Mouse (Mus musculus) kidney, embryonic 15.5 days (tissue): Measurements from ENCODE around the gene Car1. TPM values are rescaled to one million over a fixed set of nuclear protein-coding genes. Genes with fewer than 3 reads are reported as not detected.
"Not testable (repeated sequence)": the region's sequence is repeated elsewhere in the genome, so short reads cannot be mapped to it uniquely, and the experiment has no call there.

Source experiments
- ATAC-seq: fragments of 200-750 bp; cut with Nextera tagmentation; replicated peaks from 2 replicates; pipeline ENCODE4 v1.8.0; 2017; ENCODE audit warnings: moderate TSS enrichment; ENCODE audit not compliant: low FRiP score
- H3K27ac ChIP-seq: fragments of 300-500 bp; sonication (generic); 2 replicates; pipeline ENCODE4 v1.5.1; 2015; ENCODE audit warnings: mild to moderate bottlenecking, inconsistent platforms
- H3K27me3 ChIP-seq: fragments of 300-500 bp; sonication (generic); 2 replicates; pipeline ENCODE4 v1.6.1; 2015; ENCODE audit warnings: inconsistent platforms
- H3K36me3 ChIP-seq: fragments of 300-500 bp; sonication (generic); 2 replicates; pipeline ENCODE4 v1.6.1; 2015; ENCODE audit warnings: inconsistent platforms
- H3K4me1 ChIP-seq: fragments of 300-500 bp; sonication (generic); 2 replicates; pipeline ENCODE4 v1.6.1; 2015; ENCODE audit warnings: inconsistent platforms
- H3K4me2 ChIP-seq: fragments of 300-500 bp; sonication (generic); 2 replicates; pipeline ENCODE4 v1.6.1; 2015; ENCODE audit warnings: moderate library complexity, mild to moderate bottlenecking, inconsistent platforms
- H3K4me3 ChIP-seq: fragments of 300-500 bp; sonication (generic); replicated peaks from 2 replicates; pipeline ENCODE4 v1.5.1; 2015; ENCODE audit warnings: mild to moderate bottlenecking, inconsistent platforms
- H3K9ac ChIP-seq: fragments of 300-500 bp; sonication (generic); 2 replicates; pipeline ENCODE4 v1.6.1; 2015; ENCODE audit warnings: mild to moderate bottlenecking, inconsistent platforms
- H3K9me3 ChIP-seq: fragments of 300-500 bp; sonication (generic); replicated peaks from 2 replicates; pipeline ENCODE4 v1.6.1; 2016; ENCODE audit warnings: inconsistent platforms
- WGBS: fragments of 180-500 bp; shearing (Covaris S2); methylation state at CpG from one replicate; pipeline ENCODE4 v1.1.7; 2015; ENCODE audit warnings: mixed read lengths; 5-methylcytosine and 5-hydroxymethylcytosine counted together
- polyA plus RNA-seq: library from polyadenylated mRNA; unstranded; fragments of >200 nt; fragmentation: Nextera tagmentation; extraction: Ambion mirVana; gene quantifications from 2 replicates; pipeline ENCODE4 v1.2.1, GENCODE M21; 2015

The Car1 gene
- polyA plus RNA-seq: 0.17 and 0.18 TPM in 2 replicates

DNA sequence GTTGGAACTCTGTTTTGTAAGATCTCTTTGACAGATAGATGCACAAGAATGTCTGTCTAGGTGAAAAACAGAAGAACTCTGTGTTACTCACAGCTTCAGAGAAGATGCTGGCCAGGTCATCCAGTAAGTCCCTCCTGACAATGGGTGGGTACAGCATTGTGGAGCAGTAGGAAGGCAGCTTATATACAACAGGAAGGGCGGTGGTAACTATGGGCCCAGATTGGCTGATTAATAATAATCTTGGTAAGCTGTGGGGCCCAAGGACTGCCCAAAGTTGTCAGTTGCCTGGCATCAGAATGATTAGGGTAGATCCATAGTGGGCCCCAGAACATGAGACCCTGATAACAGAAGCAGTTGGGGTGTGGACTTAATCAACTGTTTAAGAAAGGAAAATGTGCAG is at the start of gene Car1:
Gene Car1 (minus strand): TSS at position 158 of the 400 bp plus-strand sequence.
- no peak within 1 kb of the TSS for H3K4me2 ChIP-seq
- H3K27ac ChIP-seq: no peak within 1 kb of the TSS
- H3K4me1 ChIP-seq: no peaks in the 10 kb centered on the region
- ATAC-seq: no peak
- H3K27me3 ChIP-seq: no peaks in the 10 kb centered on the region
- no peaks in the 10 kb centered on the region for H3K36me3 ChIP-seq
- 84% methylated on average over 1 of the region's 1 CpGs for WGBS
- no peak within 1 kb of the TSS for H3K9ac ChIP-seq
- H3K9me3 ChIP-seq: no peaks in the 10 kb centered on the region
- no peak within 1 kb of the TSS for H3K4me3 ChIP-seq

- Histone ChIP-seq H3K27me3 (peaks cover 4% of the 10 kb centered on the region; the same call in 1 of the 2 replicates), H3K4me2 (no peak overlapping the region), H3K27ac (no peak overlapping the region), H3K9me3 (no peaks in the 10 kb centered on the region), H3K4me3 (no peak overlapping the region), H3K36me3 (no peaks in the 10 kb centered on the region), H3K4me1 (peaks cover 5% of the 10 kb centered on the region), H3K9ac (no peak overlapping the region)
- WGBS: 72% methylated on average over 3 of the region's 3 CpGs
- no peak for ATAC-seq
Measured at GRCm38 (mm10) chr3:14857874-14858273, 49.7 kb upstream of the Car1 start.

DNA sequence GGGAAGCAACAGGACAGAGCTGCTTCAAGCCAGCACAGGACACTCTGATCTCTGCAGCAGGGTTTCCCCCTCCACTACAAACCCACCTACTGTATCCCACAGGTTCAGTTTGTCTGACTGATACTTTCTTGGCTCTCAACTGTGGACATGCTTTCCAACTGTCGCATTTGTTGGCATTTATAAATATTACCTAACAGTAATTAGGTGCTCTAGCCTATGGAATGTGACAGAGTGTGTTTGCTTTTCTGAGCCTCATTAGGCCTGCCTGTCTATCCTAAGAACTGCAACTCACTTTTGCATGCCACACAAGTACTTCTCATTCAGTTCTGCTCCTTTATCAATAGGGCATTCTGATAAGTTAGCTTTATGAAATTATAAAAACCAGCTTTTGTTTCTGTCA is 46.3 kb upstream of the Car1 start:
- Histone ChIP-seq H3K27me3 (no peaks in the 10 kb centered on the region), H3K4me3 (no peak overlapping the region), H3K9ac (no peak overlapping the region), H3K9me3 (no peaks in the 10 kb centered on the region), H3K27ac (no peak overlapping the region), H3K4me1 (no peaks in the 10 kb centered on the region), H3K36me3 (no peaks in the 10 kb centered on the region), H3K4me2 (no peak overlapping the region)
- no peak for ATAC-seq
- 56% methylated on average over 1 of the region's 1 CpGs for WGBS

- no peaks in the 10 kb centered on the region for H3K36me3 ChIP-seq
- 63% methylated on average over 5 of the region's 5 CpGs for WGBS
- no peak overlapping the region for H3K27ac ChIP-seq
- no peak overlapping the region for H3K4me3 ChIP-seq
- no peaks in the 10 kb centered on the region for H3K4me1 ChIP-seq
- H3K27me3 ChIP-seq: no peaks in the 10 kb centered on the region
- no peak overlapping the region for H3K4me2 ChIP-seq
- H3K9me3 ChIP-seq: no peaks in the 10 kb centered on the region
- no peak overlapping the region for H3K9ac ChIP-seq
- no peak for ATAC-seq
Measured at GRCm38 (mm10) chr3:14853966-14854365, 45.8 kb upstream of the Car1 start.

- no peaks in the 10 kb centered on the region for H3K27me3 ChIP-seq
- no peak overlapping the region for H3K4me3 ChIP-seq
- H3K4me1 ChIP-seq: no peaks in the 10 kb centered on the region
- no peak overlapping the region for H3K27ac ChIP-seq
- 82% methylated on average over 2 of the region's 2 CpGs for WGBS
- no peak for ATAC-seq
- H3K9ac ChIP-seq: no peak overlapping the region
- no peaks in the 10 kb centered on the region for H3K36me3 ChIP-seq
- no peaks in the 10 kb centered on the region for H3K9me3 ChIP-seq
- no peak overlapping the region for H3K4me2 ChIP-seq
Measured at GRCm38 (mm10) chr3:14848587-14849254, 40.6 kb upstream of the Car1 start.

DNA sequence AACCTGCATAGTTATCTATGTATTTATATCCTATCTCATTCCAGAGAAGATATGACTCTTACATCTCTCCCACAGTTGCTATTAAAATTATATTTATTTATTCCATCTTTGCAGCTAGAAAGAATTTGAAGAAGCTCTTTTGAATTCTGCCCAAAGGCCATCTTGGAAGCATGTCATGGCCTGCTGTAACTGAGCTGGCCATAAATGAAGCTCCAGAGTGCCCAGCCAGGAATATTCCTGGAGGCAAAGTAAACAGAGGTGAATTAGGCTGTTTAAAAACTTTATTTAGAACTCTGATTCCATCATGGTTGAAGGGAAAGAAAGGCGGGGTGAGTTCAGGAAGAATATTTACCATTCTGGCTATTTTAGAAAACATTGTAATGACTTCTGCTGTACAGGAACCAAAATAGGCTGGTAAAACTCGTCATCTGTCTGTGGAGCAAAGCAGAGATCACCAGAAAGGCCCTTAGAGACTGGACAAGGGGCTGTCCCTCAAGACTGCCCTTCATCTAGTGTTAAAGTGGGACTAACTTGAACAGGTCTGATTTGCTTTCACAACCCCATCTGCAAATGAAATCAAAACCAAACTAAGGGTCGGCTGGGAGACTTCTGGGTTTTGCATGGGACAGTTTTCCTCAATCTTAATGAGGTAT is 31.4 kb upstream of the Car1 start:
- H3K4me1 ChIP-seq: no peaks in the 10 kb centered on the region
- no peaks in the 10 kb centered on the region for H3K9me3 ChIP-seq
- H3K9ac ChIP-seq: no peak overlapping the region
- no peak overlapping the region for H3K4me2 ChIP-seq
- no peaks in the 10 kb centered on the region for H3K36me3 ChIP-seq
- no peaks in the 10 kb centered on the region for H3K27me3 ChIP-seq
- no peak overlapping the region for H3K27ac ChIP-seq
- ATAC-seq: no peak
- no peak overlapping the region for H3K4me3 ChIP-seq
- WGBS: 72% methylated on average over 3 of the region's 3 CpGs

- Histone ChIP-seq H3K9me3 (no peaks in the 10 kb centered on the region), H3K27me3 (no peaks in the 10 kb centered on the region), H3K4me2 (no peak overlapping the region), H3K36me3 (no peaks in the 10 kb centered on the region), H3K4me3 (no peak overlapping the region), H3K4me1 (no peaks in the 10 kb centered on the region), H3K27ac (no peak overlapping the region), H3K9ac (no peak overlapping the region)
- no peak for ATAC-seq
- WGBS: 91% methylated on average over 1 of the region's 1 CpGs
Measured at GRCm38 (mm10) chr3:14838936-14839335, 30.8 kb upstream of the Car1 start.

- Histone ChIP-seq H3K4me1 (no peaks in the 10 kb centered on the region), H3K4me2 (no peak overlapping the region), H3K9ac (no peak overlapping the region), H3K4me3 (no peak overlapping the region), H3K27me3 (no peaks in the 10 kb centered on the region), H3K36me3 (no peaks in the 10 kb centered on the region), H3K27ac (no peak overlapping the region), H3K9me3 (no peaks in the 10 kb centered on the region)
- no peak for ATAC-seq
Measured at GRCm38 (mm10) chr3:14832766-14833165, 24.6 kb upstream of the Car1 start.

- H3K4me1 ChIP-seq: no peaks in the 10 kb centered on the region
- no peak overlapping the region for H3K4me2 ChIP-seq
- H3K9ac ChIP-seq: no peak overlapping the region
- no peaks in the 10 kb centered on the region for H3K9me3 ChIP-seq
- ATAC-seq: no peak
- WGBS: 79% methylated on average over 5 of the region's 5 CpGs
- H3K27me3 ChIP-seq: no peaks in the 10 kb centered on the region
- H3K27ac ChIP-seq: no peak overlapping the region
- no peaks in the 10 kb centered on the region for H3K36me3 ChIP-seq
- no peak overlapping the region for H3K4me3 ChIP-seq
Measured at GRCm38 (mm10) chr3:14831219-14831835, 23.2 kb upstream of the Car1 start.

DNA sequence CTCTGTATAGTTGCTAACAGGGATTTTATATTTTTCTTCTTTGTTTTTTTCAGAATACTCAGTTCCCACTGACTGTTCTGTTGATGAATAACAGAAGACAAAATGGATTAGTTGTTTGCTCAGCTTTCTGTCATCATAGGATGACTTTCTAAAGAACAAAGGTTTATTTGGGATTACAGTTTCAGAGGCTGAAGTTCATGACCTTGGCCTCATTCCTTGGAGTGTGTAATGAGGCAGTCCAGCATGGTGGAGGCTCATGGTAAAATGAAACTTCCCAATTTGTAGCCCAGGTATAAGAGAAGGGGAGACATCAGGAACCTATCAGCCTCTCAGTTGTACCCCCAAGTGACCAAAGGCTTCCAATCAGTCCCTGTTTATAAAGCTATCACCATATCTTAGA is 20.7 kb upstream of the Car1 start:
- Histone ChIP-seq H3K4me3 (no peak overlapping the region), H3K27ac (no peak overlapping the region), H3K36me3 (no peaks in the 10 kb centered on the region), H3K9me3 (no peaks in the 10 kb centered on the region), H3K9ac (no peak overlapping the region), H3K4me1 (no peaks in the 10 kb centered on the region), H3K4me2 (no peak overlapping the region), H3K27me3 (no peaks in the 10 kb centered on the region)
- no peak for ATAC-seq

- Histone ChIP-seq H3K27ac (no peak overlapping the region), H3K27me3 (no peaks in the 10 kb centered on the region), H3K9me3 (no peaks in the 10 kb centered on the region), H3K36me3 (no peaks in the 10 kb centered on the region), H3K4me2 (no peak overlapping the region), H3K9ac (no peak overlapping the region), H3K4me3 (no peak overlapping the region), H3K4me1 (no peaks in the 10 kb centered on the region)
- no peak for ATAC-seq
- 81% methylated on average over 1 of the region's 1 CpGs for WGBS
Measured at GRCm38 (mm10) chr3:14819844-14820504, 11.8 kb upstream of the Car1 start.

DNA sequence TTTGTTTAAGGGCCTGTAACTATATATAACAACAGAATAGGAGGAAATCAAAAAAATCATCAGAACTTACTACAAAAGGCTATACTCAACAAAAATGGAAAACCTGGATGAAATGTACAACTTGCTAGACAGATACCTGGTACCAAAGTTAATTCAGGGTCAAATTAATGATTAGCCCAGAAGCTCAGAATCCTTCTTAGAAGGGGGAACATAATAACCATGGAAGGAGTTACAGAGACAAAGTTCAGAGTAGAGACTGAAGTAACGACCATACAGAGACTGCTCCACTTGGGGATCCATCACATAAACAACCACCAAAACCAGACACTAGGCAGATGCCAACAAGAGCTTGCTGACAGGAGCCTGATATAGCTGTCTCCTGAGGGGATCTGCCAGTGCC is 7.2 kb upstream of the Car1 start:
- not testable (repeated sequence) for H3K9ac ChIP-seq, H3K9me3 ChIP-seq, ATAC-seq, H3K36me3 ChIP-seq, H3K4me2 ChIP-seq, H3K4me1 ChIP-seq, H3K27me3 ChIP-seq, H3K27ac ChIP-seq, H3K4me3 ChIP-seq
- 76% methylated on average over 1 of the region's 1 CpGs for WGBS
